Mouse (Mus musculus) embryonic facial prominence, embryonic 11.5 days (tissue): ENCODE data around the gene Rnf208. TPM values are rescaled to one million over a fixed set of nuclear protein-coding genes. Genes with fewer than 3 reads are reported as not detected.
"Not testable (repeated sequence)": the region's sequence is repeated elsewhere in the genome, so short reads cannot be mapped to it uniquely, and the experiment has no call there.

Experiments
- ATAC-seq: fragments of 200-750 bp; cut with Nextera tagmentation; replicated peaks from 2 replicates; pipeline ENCODE4 v1.8.0; 2017; ENCODE audit warnings: low read depth; ENCODE audit not compliant: insufficient number of reproducible peaks, low FRiP score, low TSS enrichment
- DNase-seq: peaks from one replicate; pipeline ENCODE4 v3.0.0-alpha.2; 2015; ENCODE audit warnings: low spot score
- H3K27ac ChIP-seq: fragments of 300-500 bp; sonication (generic); replicated peaks from 2 replicates; pipeline ENCODE4 v1.5.1; 2014; ENCODE audit warnings: mild to moderate bottlenecking, low read depth, low read length, control low read depth
- H3K27me3 ChIP-seq: fragments of 300-500 bp; sonication (generic); 2 replicates; pipeline ENCODE4 v1.6.1; 2014; ENCODE audit warnings: mild to moderate bottlenecking, low read length, moderate library complexity, mixed read lengths; ENCODE audit not compliant: control insufficient read depth, insufficient read depth
- H3K36me3 ChIP-seq: fragments of 300-500 bp; sonication (generic); replicated peaks from 2 replicates; pipeline ENCODE4 v1.6.1; 2014; ENCODE audit warnings: low read depth, mild to moderate bottlenecking, low read length, moderate library complexity, mixed read lengths; ENCODE audit not compliant: control insufficient read depth, insufficient read depth
- H3K4me1 ChIP-seq: fragments of 300-500 bp; sonication (generic); 2 replicates; pipeline ENCODE4 v1.6.1; 2014; ENCODE audit warnings: low read length, mixed read lengths; ENCODE audit not compliant: control insufficient read depth, insufficient read depth
- H3K4me2 ChIP-seq: fragments of 300-500 bp; sonication (generic); 2 replicates; pipeline ENCODE4 v1.6.1; 2014; ENCODE audit warnings: low read depth, mild to moderate bottlenecking, control low read depth, low read length, moderate library complexity
- H3K4me3 ChIP-seq: fragments of 300-500 bp; sonication (generic); 2 replicates; pipeline ENCODE4 v1.5.1; 2014; ENCODE audit warnings: low read depth, low read length, control low read depth
- H3K9ac ChIP-seq: fragments of 300-500 bp; sonication (generic); replicated peaks from 2 replicates; pipeline ENCODE4 v1.6.1; 2014; ENCODE audit warnings: mild to moderate bottlenecking, control low read depth, low read length
- H3K9me3 ChIP-seq: fragments of 300-500 bp; sonication (generic); replicated peaks from 2 replicates; pipeline ENCODE4 v1.6.1; 2016; ENCODE audit warnings: mild to moderate bottlenecking, low read length, inconsistent platforms, mixed read lengths; ENCODE audit not compliant: control insufficient read depth
- WGBS: fragments of 180-500 bp; shearing (Covaris S2); extraction: QIAGEN DNeasy Blood & Tissue Kit; methylation state at CpG from one replicate; pipeline ENCODE4 v1.1.7; 2014; 5-methylcytosine and 5-hydroxymethylcytosine counted together
- polyA plus RNA-seq: library from polyadenylated mRNA; unstranded; fragments of >200 nt; fragmentation: Nextera tagmentation; extraction: Ambion mirVana; gene quantifications from 2 replicates; pipeline ENCODE4 v1.2.1, GENCODE M21; 2014

Rnf208 gene
- polyA plus RNA-seq, 1 experiment from 2014 or later, result 7.4 TPM

GRCm38 (mm10) chr2:25257250-25257649, 15.2 kb downstream of the Rnf208 start:
- H3K27ac ChIP-seq, ATAC-seq, H3K36me3 ChIP-seq, H3K4me3 ChIP-seq, H3K4me2 ChIP-seq, H3K27me3 ChIP-seq, H3K4me1 ChIP-seq, H3K9ac ChIP-seq, DNase-seq, H3K9me3 ChIP-seq: not testable (repeated sequence)
- WGBS, result 92% methylated on average over 5 of the region's 5 CpGs

DNA sequence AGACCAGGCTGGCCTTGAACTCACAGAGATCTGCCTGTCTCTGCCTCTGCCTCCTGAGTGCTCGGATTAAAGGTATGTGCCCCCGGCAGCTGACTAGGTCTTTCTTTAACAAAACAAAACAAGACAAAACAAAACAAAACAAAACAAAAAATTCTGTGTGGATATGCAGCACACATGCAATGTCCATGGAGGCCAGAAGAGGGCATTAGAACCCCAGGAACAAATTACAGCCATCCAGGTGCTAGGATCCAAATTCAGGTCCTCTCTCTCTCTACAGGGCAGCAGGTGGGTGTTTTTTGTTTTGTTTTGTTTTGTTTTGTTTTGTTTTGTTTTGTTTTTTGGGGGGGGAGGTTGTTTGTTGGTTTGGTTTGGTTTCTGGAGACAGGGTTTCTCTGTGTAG, 16.8 kb downstream of the Rnf208 start:
- peaks cover 7% of the 10 kb centered on the region for H3K4me1 ChIP-seq
- ATAC-seq (no peak), DNase-seq (no peak)
- H3K9ac ChIP-seq, result no peak overlapping the region
- peaks cover 4% of the 10 kb centered on the region for H3K27me3 ChIP-seq
- H3K36me3 ChIP-seq, result no peaks in the 10 kb centered on the region
- no peaks in the 10 kb centered on the region for H3K9me3 ChIP-seq
- H3K4me3 ChIP-seq, result no peak overlapping the region
- H3K27ac ChIP-seq, result no peak overlapping the region
- H3K4me2 ChIP-seq, result no peak overlapping the region
- WGBS, result 60% methylated on average over 2 of the region's 2 CpGs

DNA sequence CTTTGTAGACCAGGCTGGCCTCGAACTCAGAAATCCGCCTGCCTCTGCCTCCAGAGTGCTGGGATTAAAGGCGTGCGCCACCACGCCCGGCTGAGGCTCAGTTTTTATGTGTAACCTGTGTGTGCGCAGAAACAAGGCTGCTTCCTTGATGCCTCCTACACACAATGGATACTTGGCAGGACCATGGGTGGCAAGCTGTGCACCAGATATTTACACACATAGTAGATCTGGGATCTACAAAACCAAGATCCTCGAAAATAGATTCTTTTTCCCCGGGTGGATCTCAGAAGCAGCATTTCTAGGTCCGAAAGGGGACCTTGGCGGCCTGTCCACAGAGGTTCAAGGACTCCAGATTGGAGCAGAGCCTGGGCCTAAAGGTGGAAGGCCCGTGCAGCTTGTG, 19.8 kb downstream of the Rnf208 start:
- DNase-seq (no peak), ATAC-seq (no peak)
- Histone ChIP-seq H3K9me3 (no peaks in the 10 kb centered on the region), H3K4me2 (peak overlapping the region; percentile 93), H3K27ac (no peak overlapping the region), H3K4me3 (peak overlapping the region; percentile 66), H3K9ac (peak overlapping the region; percentile 29), H3K36me3 (no peaks in the 10 kb centered on the region), H3K27me3 (peaks cover 12% of the 10 kb centered on the region), H3K4me1 (peaks cover 9% of the 10 kb centered on the region)
- WGBS, result 48% methylated on average over 12 of the region's 12 CpGs

GRCm38 (mm10) chr2:25262291-25262767, 20.3 kb downstream of the Rnf208 start, which contains the start of gene Tprn:
Tprn (plus strand) TSS chr2:25262618.
- H3K4me3 ChIP-seq, result peak within 1 kb of the TSS; percentile 66
- peaks cover 9% of the 10 kb centered on the region for H3K4me1 ChIP-seq
- peak within 1 kb of the TSS; percentile 93 for H3K4me2 ChIP-seq
- H3K9me3 ChIP-seq, result no peaks in the 10 kb centered on the region
- H3K36me3 ChIP-seq, result no peaks in the 10 kb centered on the region
- H3K27ac ChIP-seq, result no peak within 1 kb of the TSS
- H3K9ac ChIP-seq, result peak within 1 kb of the TSS; percentile 66
- peaks cover 12% of the 10 kb centered on the region for H3K27me3 ChIP-seq
- ATAC-seq (peak; percentile 99), DNase-seq (peak; percentile 97)
- 0% methylated on average over 39 of the region's 39 CpGs for WGBS

DNA sequence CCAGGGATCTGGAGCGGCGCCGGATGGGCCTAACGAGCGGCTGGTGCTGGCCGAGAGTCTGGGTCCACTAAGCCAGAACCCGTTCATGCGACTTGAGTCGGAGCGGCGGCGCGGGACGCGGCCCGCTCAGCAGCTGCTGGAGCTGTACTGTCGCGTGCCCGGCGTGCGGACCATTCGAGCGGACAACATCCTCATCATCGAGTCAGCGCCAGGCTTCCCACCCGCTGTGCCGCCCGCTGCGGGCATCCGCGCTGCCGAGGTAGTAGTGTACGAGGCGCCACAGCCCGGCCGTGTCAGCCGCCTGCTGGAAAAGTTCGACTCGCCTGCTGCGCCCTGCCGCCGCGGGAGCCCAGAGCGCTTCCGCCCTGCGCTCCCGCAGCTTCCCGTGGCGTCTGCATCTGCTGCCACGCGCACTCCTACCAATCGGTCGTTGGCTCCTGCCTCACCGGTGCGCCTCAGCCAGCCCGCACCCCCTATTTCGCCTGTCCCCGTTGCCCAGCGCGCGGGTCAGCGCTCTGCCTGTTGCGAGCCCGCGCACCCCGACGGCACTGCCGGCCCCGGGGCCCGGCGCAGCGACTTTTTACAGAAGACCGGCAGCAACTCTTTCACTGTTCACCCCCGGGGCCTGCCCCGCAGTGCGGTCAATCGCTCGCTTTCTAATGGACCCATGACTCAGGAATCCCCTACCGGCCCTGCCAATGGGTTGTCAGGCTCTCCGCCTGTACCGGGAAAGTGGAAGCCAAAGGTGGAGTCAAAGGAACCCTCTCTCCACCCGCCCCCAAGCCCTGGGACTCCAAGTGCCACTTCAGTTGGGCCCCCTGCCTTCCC, 21.0 kb downstream of the Rnf208 start:
- Histone ChIP-seq H3K27ac (no peak overlapping the region), H3K4me2 (peak overlapping the region; percentile 93), H3K9ac (peak overlapping the region; percentile 66), H3K4me1 (peaks cover 9% of the 10 kb centered on the region), H3K4me3 (peak overlapping the region; percentile 66), H3K9me3 (no peaks in the 10 kb centered on the region), H3K36me3 (no peaks in the 10 kb centered on the region), H3K27me3 (peaks cover 12% of the 10 kb centered on the region)
- under 1% methylated on average over 76 of the region's 82 CpGs for WGBS
- ATAC-seq (peak; percentile 3; the same call in 1 of the 2 replicates), DNase-seq (peak; percentile 35)

GRCm38 (mm10) chr2:25263623-25264285, 21.7 kb downstream of the Rnf208 start:
- WGBS, result 19% methylated on average over 12 of the region's 12 CpGs
- DNase-seq (no peak), ATAC-seq (no peak)
- Histone ChIP-seq H3K9ac (peak overlapping the region; percentile 7; the same call in 1 of the 2 replicates), H3K4me2 (peak overlapping the region; percentile 93), H3K9me3 (no peaks in the 10 kb centered on the region), H3K36me3 (no peaks in the 10 kb centered on the region), H3K27me3 (peaks cover 12% of the 10 kb centered on the region), H3K27ac (no peak overlapping the region), H3K4me3 (peak overlapping the region; percentile 66), H3K4me1 (peaks cover 9% of the 10 kb centered on the region)

GRCm38 (mm10) chr2:25264286-25264660, 22.2 kb downstream of the Rnf208 start:
- peak overlapping the region; percentile 7; the same call in 1 of the 2 replicates for H3K4me2 ChIP-seq
- DNase-seq (no peak), ATAC-seq (no peak)
- no peaks in the 10 kb centered on the region for H3K36me3 ChIP-seq
- H3K9ac ChIP-seq, result no peak overlapping the region
- H3K9me3 ChIP-seq, result no peaks in the 10 kb centered on the region
- H3K27me3 ChIP-seq, result peaks cover 12% of the 10 kb centered on the region
- WGBS, result 80% methylated on average over 5 of the region's 5 CpGs
- no peak overlapping the region for H3K4me3 ChIP-seq
- no peak overlapping the region for H3K27ac ChIP-seq
- H3K4me1 ChIP-seq, result peaks cover 9% of the 10 kb centered on the region

DNA sequence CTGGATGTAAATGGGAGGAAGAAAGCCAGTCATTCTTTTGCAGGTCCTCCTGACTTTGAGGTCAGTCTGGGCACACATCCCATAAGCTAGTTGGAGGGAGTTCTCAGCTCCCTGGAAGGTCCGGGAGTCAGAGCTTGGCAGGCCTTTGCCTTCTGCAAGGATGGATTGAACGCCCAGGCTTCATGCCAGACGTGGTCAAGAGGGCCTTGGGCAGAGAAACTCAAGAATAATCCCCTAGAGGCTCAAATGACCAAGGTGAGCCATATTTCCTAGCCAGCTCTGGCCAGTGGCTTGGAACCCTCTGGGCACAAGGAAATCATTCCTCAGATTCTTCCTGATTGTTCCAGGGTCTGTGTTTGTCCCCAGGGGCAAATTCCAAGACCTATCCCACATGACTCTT, 22.8 kb downstream of the Rnf208 start:
- peaks cover 12% of the 10 kb centered on the region for H3K27me3 ChIP-seq
- WGBS, result 72% methylated on average over 3 of the region's 3 CpGs
- no peak overlapping the region for H3K4me3 ChIP-seq
- peak overlapping the region; percentile 7; the same call in 1 of the 2 replicates for H3K4me2 ChIP-seq
- no peak for DNase-seq
- no peaks in the 10 kb centered on the region for H3K9me3 ChIP-seq
- H3K9ac ChIP-seq, result no peak overlapping the region
- no peak overlapping the region for H3K27ac ChIP-seq
- ATAC-seq, result no peak
- no peaks in the 10 kb centered on the region for H3K36me3 ChIP-seq
- peaks cover 9% of the 10 kb centered on the region for H3K4me1 ChIP-seq
